Mouse (Mus musculus) liver, adult 2 months (tissue): Measurements from ENCODE around the gene Olfr613.
"Not testable (repeated sequence)": the region's sequence is repeated elsewhere in the genome, so short reads cannot be mapped to it uniquely, and the experiment has no call there.

ENCODE experiments used
- CTCF ChIP-seq: fragments of 200-500 bp; IDR thresholded peaks from 2 replicates; pipeline ENCODE4 v1.5.1; 2011; ENCODE audit warnings: low read depth, low read length, control low read depth
- POLR2A ChIP-seq: fragments of 200-500 bp; IDR thresholded peaks from 2 replicates; pipeline ENCODE4 v1.6.1; 2011; ENCODE audit warnings: low read length, control low read depth; ENCODE audit not compliant: insufficient read depth; ENCODE audit errors: extremely low read depth

- TF ChIP-seq POLR2A, CTCF: not testable (repeated sequence)
These were observed 27.1 kb upstream of the Olfr613 start, which contains the start of gene Olfr611 for GRCm38 (mm10) chr7:103520746-103521145.
